Mouse (Mus musculus): ENCODE data around the gene Als2.

The Als2 gene

GRCm38 (mm10) chr1:59236856-59237441 lies at the start of gene Als2:
Gene Als2, minus strand, starts transcription at chr1:59237231.
- peak; percentile 99 for DNase-seq (ENCODE audit: low read depth, low spot score)

- DNase-seq (ENCODE audit: low read depth, low spot score), result peak; percentile 69
Observed at GRCm38 (mm10) chr1:59286316-59286850, 49.4 kb upstream of the Als2 start.

- DNase-seq (ENCODE audit: low read depth, low spot score), result no peak
Observed at GRCm38 (mm10) chr1:59285880-59286279, 48.8 kb upstream of the Als2 start.

- DNase-seq (ENCODE audit: low read depth, low spot score), result no peak
Observed at GRCm38 (mm10) chr1:59272189-59272588, 35.2 kb upstream of the Als2 start.

- peak; percentile 25 for DNase-seq (ENCODE audit: low read depth, low spot score)
Observed at GRCm38 (mm10) chr1:59269951-59270689, 33.1 kb upstream of the Als2 start.

GRCm38 (mm10) chr1:59269466-59269865 lies 32.4 kb upstream of the Als2 start:
- no peak for DNase-seq (ENCODE audit: low read depth, low spot score)

GRCm38 (mm10) chr1:59268931-59269330 lies 31.9 kb upstream of the Als2 start:
- DNase-seq (ENCODE audit: low read depth, low spot score), result peak; percentile 44

GRCm38 (mm10) chr1:59257736-59258135 lies 20.7 kb upstream of the Als2 start:
- no peak for DNase-seq (ENCODE audit: low read depth, low spot score)

- peak; percentile 67 for DNase-seq (ENCODE audit: low read depth, low spot score)
Observed at GRCm38 (mm10) chr1:59256751-59257231, 19.8 kb upstream of the Als2 start, which contains the start of gene Cdk15. Gene Cdk15, plus strand, starts transcription at chr1:59256906.

- DNase-seq (ENCODE audit: low read depth, low spot score), result no peak
Observed at GRCm38 (mm10) chr1:59253301-59253909, 16.4 kb upstream of the Als2 start.

GRCm38 (mm10) chr1:59252762-59253161 lies 15.7 kb upstream of the Als2 start:
- DNase-seq (ENCODE audit: low read depth, low spot score), result no peak

- peak; percentile 74 for DNase-seq (ENCODE audit: low read depth, low spot score)
Observed at GRCm38 (mm10) chr1:59247602-59248001, 10.6 kb upstream of the Als2 start.

GRCm38 (mm10) chr1:59243770-59244169 lies 6.7 kb upstream of the Als2 start:
- peak; percentile 61 for DNase-seq (ENCODE audit: low read depth, low spot score)

- peak; percentile 75 for DNase-seq (ENCODE audit: low read depth, low spot score)
Observed at GRCm38 (mm10) chr1:59237614-59238211, 682 bp upstream of the Als2 start.

- DNase-seq (ENCODE audit: low read depth, low spot score), result no peak
Observed at GRCm38 (mm10) chr1:59229187-59229586, 7.8 kb downstream of the Als2 start.

- no peak for DNase-seq (ENCODE audit: low read depth, low spot score)
Observed at GRCm38 (mm10) chr1:59228552-59228951, 8.5 kb downstream of the Als2 start.

- no peak for DNase-seq (ENCODE audit: low read depth, low spot score)
Observed at GRCm38 (mm10) chr1:59222101-59222825, 14.8 kb downstream of the Als2 start.

- no peak for DNase-seq (ENCODE audit: low read depth, low spot score)
Observed at GRCm38 (mm10) chr1:59221591-59221990, 15.4 kb downstream of the Als2 start.

- peak; percentile 63 for DNase-seq (ENCODE audit: low read depth, low spot score)
Observed at GRCm38 (mm10) chr1:59220371-59220770, 16.7 kb downstream of the Als2 start.

GRCm38 (mm10) chr1:59215446-59215845 lies 21.6 kb downstream of the Als2 start:
- peak; percentile 13 for DNase-seq (ENCODE audit: low read depth, low spot score)

GRCm38 (mm10) chr1:59212951-59213350 lies 24.1 kb downstream of the Als2 start:
- no peak for DNase-seq (ENCODE audit: low read depth, low spot score)

All from R1 (cell line).